Mouse (Mus musculus) brain, embryonic 18.5 days (tissue): ENCODE results near the gene Eefsec.

Experiments used
- DNase-seq: peaks from one replicate; pipeline ENCODE4 v3.0.0-alpha.2; 2012; ENCODE audit warnings: low read depth, low spot score

Gene Eefsec

DNA sequence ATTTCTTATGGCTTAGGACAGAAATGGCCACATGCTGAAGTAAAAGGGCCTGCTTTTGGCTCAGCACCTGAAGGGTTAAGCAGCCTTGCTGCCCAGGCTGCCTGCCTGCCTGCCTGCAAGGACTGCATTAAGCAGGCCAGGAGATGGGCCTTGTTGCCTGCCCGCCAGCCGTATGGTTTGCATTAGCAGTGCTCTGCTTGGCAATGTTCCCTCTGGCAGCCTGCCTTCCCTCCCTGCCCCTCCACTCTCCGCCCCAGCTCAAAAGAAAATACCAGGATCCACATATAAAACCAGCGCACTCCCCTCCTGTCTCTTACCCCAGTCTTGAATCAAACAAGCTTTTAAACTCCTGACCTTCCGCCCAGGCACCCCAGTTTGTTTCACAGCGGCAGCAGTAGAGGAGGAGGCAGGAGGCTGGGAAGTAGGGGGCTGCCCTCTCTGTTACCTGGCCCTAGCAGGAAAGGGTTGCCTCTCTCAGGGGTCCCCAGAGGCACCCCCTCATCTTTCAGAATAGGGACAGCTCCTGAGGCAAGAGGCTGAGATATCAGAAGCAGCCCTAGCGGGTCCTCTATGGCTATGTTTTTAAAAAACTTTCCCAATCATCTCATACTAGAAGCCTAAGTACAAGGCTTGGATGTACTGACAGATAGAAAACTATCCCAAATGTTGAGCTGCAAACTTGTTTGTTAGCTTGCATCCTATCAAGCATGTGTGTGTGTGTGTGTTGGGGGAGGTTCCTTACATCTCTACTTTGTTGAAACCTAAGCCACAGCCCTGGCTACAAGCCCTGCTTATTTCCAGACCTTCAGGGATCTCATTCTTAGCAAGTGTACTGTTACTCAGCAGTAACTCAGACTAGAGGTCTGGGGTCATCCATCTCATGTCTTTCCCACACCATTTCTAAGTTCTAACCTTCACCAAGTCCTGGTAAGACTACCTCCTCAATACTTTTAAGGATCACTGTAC, 102.6 kb downstream of the Eefsec start:
- peak; percentile 42 for DNase-seq

DNA sequence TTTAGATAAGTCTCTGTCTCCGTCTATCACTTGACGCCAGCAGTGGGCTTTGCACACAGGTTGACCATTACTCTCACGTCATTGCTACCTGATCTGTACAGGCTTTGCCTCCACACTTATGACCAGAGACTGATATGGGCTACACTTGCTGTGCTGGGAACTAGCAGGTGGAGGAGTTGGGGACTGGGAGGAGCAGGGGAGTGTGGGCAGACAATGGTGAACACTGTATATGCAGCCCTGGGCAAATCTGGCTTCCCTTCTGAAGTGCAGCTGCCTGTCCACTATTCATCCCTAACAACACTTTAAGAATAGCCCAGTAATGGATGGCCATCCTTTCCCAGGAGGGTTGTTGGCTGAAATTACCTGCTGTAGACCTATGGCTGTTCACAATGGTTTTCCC, 103.4 kb downstream of the Eefsec start:
- no peak for DNase-seq

DNA sequence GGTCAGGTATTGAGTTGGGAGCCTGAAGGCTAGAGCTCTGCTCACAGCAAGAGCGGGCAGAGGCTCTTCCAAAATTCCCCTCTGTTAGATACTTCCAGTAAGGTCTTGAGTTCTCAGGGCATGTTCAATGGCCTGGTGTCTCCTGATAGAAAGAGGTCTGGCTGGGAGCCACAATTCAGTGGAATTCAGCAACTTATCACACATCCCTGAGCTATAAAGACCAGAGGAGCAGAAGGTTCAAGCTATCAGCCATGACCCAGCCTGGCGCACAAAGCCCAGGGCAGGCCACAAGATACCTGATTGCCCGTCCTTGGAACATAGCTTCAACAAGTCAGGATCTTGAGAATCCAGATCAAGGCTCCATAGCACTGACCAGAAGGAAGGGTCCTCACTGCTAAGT, 105.2 kb downstream of the Eefsec start:
- no peak for DNase-seq

DNA sequence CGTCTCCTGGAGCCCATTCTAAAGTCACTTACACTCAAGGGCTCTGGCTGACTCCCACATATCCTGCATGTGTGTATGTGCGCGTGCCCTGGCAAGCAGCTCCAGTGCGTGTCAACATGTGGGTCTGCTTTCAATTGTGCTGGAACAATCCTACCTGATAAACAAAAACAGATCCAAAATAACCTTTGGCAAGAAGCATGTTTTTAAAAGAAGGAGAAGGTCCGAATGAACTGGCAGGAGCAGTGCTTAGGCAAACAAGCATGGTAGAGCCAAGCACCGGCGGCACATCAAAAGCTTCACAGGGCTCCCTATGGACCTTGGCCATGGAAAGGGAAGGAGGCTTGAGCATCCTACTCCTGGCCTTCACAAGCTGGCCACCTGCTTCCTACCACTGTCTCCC, 105.6 kb downstream of the Eefsec start:
- no peak for DNase-seq

DNA sequence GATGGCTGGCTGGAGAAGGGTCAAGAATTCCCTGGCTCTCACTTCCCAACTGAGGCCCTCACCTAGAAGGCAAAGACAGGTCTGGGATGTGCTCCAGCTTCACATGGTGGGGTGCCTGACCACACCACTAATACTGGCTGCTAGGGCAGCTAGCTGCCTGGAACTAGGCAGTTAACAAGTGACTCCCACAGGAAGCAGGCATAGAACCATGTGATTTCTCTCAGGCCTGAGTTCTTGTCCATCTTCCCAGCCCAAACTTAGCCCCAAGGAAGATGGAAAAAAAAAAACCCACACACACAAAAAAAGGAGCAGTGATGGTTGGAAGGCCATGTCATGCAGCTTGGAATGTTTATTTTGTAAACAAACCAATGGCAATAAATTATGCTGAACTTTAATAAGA, 117.0 kb downstream of the Eefsec start:
- no peak for DNase-seq

DNA sequence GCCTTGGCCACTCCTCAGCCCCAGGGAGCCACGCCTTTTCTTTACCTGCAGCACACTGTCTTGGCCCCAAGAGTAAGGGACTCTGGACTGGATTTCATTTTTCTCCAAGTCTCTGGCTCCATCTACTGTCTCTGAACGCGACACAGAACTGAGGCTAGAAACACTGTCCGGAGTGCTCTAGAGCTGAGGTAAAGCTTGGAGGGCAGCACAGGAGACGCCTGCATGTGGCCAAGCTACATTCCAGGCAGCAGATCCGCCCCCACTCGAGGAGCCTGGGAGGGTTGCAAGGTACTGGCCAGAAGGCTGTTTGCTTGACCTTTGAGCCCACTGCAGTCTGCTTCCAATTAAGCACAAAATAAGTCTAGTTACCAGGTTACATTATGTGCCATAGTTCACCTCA, 124.5 kb downstream of the Eefsec start:
- DNase-seq = no peak

DNA sequence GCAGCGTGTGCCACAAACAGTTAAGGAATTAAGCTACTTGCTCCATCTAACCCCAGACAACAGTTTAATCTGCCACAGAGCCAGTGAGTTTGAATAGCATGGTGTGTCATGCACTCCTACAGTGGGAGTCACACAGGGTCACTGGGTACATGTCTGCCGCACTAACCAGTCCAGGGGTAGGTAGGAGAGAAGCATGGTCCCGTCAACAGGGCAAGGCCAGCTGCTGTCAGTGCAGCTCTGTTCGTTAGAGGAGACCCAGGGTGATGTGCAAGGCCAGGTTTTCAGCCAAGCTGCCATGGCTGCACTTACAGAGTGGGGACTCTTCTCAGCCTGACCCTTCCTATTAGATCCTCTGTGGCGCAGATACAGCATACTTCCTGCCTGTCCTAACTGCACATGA, 125.1 kb downstream of the Eefsec start:
- DNase-seq = no peak

DNA sequence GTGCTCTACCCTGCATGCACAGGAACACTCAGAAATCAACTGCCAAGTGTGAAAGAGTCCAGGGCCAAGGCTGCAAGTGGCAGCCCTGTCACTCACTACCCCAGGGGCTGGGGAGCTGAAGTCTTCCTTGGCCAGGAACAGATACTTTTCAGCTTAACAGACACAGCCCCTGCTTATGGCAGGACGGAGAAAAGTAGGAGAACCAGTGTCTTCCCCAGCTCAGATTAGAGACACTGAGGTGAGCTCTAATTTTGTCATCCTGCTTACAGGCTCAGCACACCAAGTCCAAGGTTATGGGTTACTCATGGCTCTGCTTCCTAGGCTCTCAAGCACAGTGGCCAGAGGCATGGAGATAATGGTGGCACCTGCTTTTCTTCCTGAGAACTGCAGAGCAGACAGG, 126.6 kb downstream of the Eefsec start:
- no peak for DNase-seq

DNA sequence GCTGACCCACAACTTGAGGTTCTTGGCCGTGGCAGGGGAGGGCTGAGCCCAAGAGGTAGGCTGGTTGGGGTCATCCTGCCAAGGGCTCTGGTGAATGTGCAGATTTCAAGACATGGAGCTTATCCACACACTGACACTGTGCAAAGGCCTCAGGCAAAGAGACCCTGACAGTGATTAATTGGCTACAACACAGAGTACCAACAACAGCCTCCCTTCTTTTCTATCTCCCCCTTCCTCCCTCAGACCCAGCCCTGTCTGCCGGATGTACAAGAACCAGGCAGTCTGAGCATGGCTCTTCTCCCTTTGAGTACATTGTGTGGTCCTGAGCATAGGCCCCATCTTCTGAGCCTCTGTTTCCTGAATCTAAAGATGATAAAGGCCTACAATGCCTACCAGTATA, 131.0 kb downstream of the Eefsec start:
- DNase-seq = no peak

DNA sequence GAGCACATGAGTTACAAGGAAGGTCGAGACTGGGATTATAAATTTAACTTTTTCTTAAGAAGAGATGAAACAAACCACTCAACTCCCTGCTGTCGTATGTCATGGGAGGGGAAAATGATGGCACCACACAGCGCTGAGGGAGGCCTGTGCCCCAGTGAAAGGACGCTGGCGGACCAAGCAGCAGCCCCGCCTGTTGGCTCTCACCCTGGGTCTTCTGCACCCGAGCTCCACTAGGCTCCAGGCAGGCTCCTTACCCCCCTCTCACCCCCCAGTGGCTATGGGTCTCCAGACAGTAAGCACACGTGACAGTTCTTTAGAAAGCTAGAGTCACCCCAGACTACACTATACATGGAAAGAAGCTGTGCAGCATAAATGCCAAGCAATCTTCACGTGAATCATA, 132.4 kb downstream of the Eefsec start:
- DNase-seq = no peak

DNA sequence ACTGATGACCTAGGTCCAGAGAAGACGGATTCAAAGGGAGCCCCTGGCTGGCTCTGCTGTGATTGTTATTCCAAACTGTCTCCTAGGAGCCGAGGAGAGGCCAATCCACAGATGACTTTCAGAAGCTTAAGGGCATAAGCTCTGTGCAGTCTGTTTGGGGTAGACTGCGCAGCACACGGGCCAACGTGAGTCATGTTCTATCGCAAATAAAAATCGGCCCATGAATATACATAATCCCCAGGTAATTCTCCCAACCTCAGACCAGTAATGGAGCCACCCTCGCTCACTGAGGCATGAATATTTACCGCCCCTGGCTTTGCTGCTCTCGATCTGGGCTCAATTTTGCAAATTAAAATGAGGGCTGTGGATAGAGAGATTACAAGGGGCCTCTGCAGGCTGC, 134.7 kb downstream of the Eefsec start:
- DNase-seq = no peak

DNA sequence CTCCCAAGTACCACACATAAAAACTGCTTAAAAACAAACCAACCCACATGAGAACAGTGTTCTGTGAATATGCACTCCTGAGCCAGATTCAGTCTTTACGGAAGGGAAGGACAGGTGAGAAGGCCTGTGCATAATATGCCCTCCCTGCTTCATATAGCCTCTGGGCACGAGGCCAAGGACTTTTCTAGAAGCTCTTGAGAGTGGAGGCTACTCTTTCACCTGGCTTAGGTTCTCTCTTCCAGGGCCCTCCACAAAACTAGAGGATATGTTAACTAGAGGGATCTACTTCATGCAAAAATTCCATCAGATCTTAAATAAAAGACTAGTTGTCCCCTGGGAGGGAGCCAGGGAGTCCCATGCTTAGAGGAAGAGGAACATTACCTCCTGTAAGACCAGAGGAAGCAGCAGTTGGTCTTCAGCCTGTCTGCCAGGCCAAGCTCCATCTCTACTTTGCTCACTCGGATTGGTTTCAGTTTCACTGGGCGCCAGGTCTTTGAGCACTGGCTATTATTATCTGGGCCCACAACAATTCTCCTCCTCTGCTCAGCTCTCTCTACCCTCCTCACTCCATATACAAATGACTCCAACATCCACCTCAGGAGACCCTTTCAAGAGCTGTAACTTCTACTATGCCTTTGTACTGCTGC, 140.1 kb downstream of the Eefsec start:
- DNase-seq = no peak

DNA sequence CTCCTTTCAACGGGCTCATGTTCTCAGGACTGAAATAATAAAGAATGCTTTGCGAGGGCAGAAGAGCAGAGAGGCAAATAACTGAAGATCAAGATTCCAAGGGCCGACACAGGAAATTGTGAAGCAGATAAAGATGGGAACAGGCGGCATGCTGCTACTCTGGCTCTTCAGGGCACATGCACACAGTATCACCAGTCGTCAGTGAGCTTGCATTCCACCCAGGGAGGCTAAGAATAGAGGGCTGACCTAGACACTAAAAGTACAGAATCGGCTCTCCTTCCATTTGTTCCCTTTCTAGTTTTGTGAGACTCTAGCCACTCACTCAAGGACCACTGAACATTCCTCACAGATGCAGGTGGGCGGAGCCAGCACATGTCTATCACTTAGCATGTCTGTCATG, 145.1 kb downstream of the Eefsec start:
- DNase-seq = no peak

DNA sequence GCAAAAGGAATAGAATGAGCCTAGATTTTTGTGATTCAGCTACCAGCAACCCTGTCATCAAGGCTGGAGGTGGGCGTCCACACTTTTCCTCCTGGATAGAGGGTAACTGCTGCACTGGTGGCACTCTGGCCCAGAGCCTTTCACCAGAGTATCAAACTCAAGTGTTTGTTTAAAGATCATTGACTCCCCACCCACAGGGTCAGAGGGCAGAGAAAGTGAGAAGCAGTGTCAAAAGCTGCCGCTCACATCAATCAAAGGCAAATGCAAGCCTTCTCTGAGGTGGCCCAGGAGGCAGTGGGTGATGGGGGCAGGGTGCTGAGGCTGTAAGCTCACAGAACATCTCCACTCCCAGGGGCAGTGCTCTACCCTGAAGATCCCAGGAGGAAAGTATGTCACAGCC, 146.8 kb downstream of the Eefsec start:
- DNase-seq = no peak

DNA sequence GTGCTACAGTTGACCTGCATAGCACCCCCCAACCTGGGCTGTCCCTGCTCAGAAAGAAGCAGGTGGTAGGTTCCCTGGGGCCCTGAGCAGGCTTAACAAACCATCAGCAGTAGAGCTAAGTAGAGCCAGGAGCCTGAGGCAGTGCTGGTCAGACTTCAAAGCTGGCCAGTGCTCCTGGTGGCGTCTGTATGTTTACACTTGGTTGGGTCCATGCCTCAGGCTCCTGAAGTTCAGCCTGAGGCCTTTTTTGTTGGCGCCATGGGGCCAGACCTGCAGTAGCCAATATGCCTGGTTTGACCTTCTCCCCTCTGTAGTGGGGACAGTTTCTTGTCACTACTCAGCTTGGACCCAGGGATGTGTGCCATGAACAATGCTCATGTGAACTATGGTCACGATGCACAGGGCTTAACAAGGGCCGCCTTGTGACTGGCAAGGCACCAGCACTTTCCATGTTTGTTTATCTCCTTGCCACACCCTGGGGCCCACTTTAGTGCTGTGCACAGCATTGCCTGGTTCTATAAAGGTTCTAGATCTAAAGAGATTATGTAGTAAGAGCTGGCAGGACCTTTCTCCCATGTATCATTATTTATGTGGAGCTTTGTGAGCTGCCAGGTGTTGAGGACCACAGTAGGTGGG, 153.9 kb downstream of the Eefsec start:
- no peak for DNase-seq

DNA sequence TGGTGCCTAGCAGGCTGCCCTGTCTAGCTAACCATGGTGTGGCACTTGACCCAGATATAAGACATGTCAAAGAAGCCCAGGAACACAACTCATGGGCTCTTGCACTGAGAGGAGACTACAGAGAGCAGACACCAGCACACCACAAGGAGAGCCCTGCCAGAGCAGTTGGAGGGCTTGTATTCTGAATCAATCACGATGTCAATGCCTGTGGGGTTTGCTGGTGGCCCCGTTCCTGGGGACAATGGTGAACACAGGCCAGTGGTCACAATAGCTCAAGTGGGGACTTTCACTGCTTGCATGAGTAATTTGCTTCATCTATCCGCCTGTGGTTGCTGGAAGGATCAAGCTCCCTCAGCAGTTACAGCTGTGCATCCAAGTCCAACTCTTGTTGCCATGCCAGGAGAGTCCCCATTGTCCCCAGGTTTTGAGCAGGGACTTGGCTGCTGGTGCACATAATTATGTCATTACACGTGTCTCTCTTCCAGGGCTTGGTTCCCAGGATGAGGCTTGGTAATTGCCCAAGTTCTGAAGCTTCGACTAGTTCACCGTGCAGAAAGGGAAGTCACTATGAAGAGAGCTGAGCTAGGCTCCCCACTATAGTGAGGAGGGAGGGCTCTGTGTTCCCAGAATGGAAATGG, 156.1 kb downstream of the Eefsec start:
- peak; percentile 59 for DNase-seq

DNA sequence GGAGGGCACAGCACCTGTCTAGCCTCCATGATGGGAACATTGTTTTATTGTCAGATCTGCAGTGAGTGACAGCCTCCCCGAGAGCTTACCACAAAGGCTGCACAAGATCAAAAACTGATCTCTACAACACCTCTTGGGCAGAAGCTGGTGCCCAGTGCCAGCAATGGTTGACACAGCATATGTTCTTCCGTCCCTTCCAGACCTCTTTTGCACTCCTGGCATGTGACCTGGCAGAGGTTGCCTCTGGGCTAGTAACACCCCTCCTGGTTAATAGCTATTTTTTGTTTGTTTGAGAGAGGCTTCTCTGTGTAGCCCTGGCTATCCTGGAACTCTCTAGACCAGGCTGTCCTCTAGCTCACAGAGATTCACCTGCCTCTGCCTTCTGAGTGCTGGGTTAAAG, 168.2 kb downstream of the Eefsec start:
- DNase-seq = no peak

DNA sequence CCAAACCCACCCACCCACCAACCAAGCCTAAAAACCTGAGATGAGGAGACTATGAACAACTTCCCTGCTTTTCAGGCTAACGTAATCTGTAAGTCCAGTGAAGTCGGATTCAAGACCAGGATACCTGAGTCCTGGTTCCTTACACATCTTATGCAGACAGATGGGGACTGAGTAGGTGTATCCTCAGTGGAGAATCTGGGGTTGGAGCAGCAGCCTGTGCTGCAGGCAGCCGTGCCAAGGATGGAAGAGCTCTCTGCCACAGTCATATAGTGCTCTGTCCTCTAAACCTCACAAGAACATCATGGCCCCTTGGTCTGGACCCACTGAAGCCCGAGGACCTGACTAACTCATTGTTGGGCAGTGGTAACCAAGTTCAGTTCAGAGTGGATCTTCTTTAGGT, 169.1 kb downstream of the Eefsec start:
- no peak for DNase-seq

DNA sequence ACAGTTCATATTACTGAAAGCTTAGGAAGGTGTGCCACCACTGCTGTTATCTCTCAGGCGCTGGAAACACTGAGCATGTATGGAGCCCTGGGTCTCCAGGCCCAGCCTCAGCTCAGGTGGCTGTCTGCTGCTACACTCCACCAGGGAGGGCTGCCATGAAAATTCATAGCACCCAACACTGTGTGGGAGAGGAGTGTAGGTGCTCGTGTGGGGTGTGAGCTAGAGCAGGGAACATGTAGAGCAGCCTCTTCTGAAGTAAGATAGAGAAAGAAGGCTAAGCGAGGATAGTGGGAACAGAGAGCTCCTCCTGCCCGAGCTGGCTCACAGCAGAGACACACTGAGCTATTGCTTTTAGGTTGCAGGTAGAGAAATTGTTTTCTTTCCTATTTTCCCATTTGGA, 170.1 kb downstream of the Eefsec start:
- no peak for DNase-seq

DNA sequence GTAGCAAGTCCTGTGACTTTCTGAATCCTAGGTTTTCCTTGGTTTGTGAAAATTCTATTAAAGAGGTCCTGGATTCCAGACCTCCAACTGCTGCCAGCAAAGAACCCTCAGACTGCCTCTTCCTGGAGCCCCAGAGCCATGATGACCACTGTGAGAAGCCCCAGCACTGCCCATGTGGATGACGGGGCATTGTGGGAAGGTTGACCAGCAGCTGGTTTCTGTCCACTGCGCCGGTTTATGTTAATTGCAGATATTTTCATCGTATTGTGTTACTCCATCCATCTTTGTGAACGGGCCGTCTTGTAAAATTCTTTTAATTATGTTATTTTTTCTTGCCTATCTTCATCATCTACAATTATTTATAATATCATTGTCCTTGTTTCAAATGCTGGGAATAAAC, 171.7 kb downstream of the Eefsec start:
- DNase-seq = no peak

DNA sequence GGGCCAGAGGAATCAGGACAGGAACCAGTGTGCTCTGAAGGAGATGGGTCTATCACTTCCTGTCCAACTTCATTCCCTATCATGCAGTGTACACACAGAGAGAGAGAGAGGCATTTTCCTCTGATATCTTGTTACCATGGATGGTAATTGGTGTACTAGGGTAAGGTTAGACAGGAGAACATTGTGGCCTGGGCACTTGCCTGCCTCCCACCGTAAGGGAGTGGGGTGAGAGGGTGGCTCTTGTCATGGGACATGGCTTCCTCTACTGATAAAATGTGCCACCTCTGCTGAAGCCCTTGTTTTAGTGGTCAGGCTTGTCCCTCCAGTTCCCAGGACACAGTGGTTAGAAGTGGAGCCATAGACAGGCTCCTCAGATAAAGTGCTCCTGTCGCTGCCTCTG, 178.4 kb downstream of the Eefsec start:
- no peak for DNase-seq

DNA sequence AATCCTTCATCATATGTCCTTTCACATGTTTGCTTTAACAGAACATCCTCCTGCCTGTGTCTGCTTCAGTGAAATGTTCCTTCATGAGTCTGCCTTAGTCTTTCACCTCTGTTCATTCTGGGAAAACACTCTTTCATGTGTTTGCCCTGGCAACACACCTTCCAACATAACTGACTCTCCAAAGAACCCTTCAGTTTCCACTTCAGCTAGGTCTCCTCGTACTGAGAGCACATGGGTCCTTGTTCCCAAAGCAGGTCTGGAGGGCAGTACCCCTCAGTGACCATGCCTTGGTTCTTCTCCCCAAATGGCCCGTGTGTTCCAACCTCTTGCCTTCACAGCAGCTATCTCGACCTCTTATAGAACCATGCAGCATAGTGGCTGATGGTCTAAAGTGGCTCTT, 179.3 kb downstream of the Eefsec start:
- no peak for DNase-seq
